Mouse (Mus musculus) brain, embryonic 14.5 days (tissue): ENCODE data around the gene Zfp366.

ENCODE experiments used
- CTCF ChIP-seq: fragments of 200-500 bp; IDR thresholded peaks from 2 replicates; pipeline ENCODE4 v1.5.1; 2012; ENCODE audit warnings: inconsistent platforms, mild to moderate bottlenecking, moderate library complexity, borderline replicate concordance; ENCODE audit not compliant: insufficient read depth, insufficient read length; ENCODE audit errors: extremely low read depth
- POLR2A ChIP-seq: fragments of 200-500 bp; IDR thresholded peaks from 2 replicates; pipeline ENCODE4 v1.6.1; 2012; ENCODE audit warnings: mild to moderate bottlenecking, inconsistent platforms, borderline replicate concordance; ENCODE audit not compliant: poor library complexity, insufficient read depth, insufficient read length, severe bottlenecking; ENCODE audit errors: extremely low read depth

DNA sequence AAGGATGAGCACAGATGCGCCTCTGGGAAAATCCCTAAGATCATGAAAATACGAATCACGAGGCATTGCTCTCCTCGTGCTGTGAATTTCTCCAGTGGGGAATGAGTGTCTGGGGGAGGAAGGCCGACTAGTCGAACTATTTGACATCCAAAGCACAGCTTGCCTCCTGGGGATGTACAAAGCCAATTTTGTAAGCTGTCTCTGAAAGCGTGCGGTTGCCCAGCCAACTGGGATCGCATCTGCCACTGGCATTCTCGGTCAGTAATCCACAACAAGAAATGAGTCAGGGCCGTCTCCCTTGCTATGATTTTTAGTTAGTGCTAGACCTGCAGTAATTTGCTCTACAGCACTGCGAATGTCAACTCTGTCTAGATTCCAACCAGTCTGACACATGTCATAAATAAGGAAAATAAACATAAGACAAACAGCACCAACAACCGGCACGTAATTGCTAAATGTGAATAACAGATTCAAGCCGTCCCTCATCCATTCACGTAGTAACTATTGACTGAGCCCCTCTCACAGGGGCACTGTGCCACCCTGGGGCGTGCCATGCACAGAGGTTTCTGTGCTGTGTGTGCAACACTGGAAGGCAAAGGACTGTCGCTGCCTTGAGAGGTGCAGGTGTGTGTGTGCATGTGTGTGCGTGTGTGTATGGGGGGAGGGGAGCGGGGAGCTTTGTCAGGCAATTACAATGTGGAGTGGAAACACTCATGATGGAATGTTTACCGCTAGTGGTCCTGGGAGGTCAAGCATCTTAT is 100.0 kb downstream of the Zfp366 start:
- TF ChIP-seq CTCF (no peak), POLR2A (no peak)
